Mouse (Mus musculus): ENCODE measurements around the gene Bzw2.
"Not testable (repeated sequence)": the region's sequence is repeated elsewhere in the genome, so short reads cannot be mapped to it uniquely, and the experiment has no call there.

Gene Bzw2

DNA sequence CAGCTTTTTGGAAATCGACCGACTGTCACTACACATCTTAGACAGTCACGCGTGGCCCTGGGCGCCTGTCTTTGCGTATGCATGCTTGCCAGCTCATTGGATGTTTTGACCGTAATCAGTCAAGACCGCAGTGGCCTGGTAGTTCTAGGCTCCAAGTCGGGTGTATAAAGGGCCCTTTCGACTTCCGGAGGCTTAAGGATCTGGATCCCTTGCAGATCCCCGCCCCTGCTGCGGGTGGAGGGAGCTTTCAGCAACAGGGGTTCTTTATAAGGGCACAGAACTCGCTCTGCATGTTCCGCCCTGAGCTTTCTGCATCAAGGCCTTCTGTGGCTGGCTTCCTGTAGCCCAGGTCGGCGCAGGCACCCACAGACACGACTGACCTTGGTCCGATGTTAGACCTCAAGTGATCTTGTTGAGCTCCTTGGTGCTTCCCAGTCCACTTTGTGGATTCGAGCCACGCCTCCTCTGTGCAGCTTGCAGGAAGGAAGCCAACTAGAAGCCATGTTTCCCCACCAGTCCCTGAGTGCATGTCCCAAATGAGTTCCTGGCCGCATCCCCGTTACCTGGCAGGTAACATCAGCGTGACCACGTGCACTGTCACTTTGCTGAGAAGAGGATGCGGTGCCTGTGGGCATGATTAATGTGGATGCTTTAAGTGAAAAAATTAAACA, at the start of gene Bzw2:
TSS of gene Bzw2 (minus strand) at position 443 of the 671 bp plus-strand sequence.
- DNase-seq: peak; percentile 77

DNA sequence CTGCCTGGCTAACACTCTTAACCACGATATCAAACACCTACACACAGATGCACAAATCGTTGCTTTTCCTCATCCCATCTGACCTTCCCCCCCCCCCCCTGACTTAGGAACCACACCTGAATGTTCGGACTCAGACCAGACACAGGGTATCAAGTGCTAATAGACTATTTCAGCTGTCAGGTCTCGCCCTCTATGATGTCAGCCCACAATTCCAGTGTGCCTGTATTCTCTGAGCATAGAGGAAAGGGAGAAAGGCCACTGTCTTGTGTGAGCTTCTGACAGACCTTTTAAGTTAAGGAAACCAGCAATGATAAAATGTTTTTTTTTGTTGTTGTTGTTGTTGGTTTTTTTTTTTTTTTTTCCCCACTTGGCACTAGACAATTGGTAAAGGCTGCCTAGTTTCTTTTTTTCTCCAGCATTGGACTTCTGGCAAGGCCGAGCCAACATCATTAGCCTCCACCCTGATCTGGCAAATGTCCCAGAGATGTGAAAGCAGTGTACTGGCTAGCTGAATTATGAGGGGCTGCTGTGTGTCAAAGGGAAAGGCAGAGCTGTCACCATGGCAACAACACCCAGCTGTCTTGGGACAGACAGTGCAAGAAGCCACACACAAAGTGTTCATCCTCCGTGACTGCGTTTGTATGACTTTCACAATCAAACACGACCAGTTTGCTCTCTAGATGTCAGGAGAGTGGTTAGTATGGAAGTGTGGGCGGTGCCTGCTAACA, 49.4 kb upstream of the Bzw2 start:
- DNase-seq: peak; percentile 36 to 61

DNA sequence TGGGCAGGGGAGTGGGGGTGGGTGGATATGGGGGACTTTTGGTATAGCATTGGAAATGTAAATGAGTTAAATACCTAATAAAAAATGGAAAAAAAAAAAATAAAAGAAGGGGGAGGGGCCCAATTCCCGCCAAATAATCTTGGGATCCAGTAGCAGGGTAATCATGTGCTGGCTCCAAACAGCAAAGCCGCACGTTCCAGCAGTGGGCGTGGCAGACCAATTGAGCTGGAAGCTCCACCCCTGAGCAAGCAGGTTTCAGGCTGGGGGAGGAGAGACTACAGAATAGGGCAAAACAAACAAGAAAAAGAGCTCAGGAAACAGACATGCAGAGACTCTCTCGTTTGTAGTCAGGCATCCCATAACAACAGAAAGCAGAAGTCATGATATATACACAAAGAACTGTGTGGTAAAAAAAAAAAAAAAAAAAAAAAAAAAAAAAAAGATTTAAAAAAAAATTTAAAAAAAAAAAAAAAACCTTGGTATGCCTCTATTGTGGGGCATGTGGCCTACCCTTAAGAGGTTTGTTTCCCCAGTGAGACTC, 47.8 kb upstream of the Bzw2 start:
- not testable (repeated sequence) for DNase-seq

DNA sequence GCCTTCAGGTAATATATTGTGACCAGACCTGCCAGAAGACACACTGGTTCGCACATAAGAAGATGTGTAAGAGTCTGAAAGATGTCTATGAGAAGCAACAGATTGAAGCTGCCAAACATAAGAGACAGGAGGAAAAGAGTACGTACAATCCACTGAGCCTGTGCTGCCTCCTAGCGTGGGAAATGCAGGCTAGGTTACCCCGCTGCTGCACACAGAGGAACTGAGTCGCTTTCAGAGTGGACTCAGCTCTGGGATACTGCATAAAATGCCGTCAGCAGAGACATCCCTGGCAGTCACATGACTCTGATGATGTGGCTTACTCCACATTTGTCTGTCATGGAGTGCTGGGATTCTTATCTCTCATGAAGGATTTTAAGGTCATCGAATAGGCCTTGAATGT, 37.1 kb upstream of the Bzw2 start:
- DNase-seq: no peak

DNA sequence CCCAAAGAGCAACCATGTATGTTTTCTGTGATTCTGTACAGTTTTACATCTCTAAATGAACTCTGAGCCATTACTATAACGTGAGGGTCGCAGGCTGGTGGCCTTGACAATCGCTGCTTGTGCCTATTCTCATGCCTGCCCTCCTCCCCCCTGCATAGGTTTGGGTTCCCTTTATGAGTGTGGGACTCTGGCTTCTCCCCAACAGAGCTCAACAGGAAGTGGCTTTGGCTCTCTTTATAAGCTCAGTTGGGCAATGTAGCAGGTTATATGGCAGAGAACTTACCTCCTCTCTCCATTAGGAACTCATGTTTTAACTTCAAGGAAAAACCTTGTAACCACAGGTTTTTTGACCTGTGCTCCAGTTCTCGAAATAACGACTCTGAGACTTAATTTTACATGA, 32.5 kb upstream of the Bzw2 start:
- no peak for DNase-seq

DNA sequence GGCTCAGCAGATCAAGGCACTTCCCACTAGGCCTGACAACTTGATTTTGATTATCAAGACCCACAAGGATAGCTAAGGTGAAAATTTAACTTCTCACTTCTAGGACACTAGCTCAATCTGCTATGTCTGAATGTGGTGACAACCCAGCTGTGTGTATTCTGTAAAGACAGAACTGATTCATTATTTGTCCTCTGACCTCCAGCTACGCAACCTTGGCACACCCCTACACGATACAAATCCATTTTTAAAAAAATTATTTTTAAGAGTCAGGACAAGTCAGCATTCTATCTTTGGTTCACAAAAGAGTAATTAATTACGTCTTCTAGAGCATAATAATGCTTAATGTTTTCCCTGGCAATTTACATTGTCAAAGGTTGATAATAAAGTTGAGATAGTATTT, 31.7 kb upstream of the Bzw2 start:
- no peak for DNase-seq

DNA sequence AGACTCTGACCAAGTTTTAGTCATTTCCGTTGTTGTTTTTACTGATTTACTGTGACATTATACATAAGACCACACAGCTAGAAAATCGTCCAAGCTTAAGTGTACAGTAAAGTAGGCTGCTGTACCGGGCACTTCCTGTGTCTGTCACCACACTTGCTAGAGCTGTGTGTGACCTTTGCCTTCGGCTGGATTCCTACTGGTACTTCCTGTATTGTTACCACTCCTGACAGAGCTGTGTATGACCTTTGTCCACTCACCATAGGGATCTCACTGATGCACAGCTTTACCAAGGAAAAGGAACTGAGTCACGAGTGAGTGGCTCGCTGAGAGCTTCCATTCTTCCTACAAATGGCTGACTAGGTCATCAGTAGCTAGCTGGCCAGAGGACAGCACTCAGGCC, 29.2 kb upstream of the Bzw2 start:
- no peak for DNase-seq

DNA sequence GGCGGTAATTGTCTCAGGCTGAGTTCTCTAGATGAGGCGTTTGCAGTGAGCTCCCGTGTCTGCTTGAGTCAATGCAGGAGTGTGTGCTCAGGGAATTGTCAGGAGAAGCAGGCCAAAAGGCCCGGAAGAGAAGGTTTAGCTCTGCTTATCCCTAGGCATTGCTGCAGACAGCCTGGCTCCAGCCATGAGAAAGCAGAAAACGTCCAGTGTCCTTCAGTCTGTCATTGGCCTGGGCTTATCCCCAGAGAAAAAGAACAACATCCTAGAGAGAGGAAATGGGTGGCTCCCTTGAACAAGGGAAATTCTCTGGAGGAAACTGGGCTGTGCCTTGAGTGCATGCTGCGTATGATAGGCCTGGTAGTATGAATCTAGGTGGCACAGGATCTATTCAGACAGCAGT, 24.7 kb upstream of the Bzw2 start:
- peak in 1 of 2 experiments; percentile 34 for DNase-seq

DNA sequence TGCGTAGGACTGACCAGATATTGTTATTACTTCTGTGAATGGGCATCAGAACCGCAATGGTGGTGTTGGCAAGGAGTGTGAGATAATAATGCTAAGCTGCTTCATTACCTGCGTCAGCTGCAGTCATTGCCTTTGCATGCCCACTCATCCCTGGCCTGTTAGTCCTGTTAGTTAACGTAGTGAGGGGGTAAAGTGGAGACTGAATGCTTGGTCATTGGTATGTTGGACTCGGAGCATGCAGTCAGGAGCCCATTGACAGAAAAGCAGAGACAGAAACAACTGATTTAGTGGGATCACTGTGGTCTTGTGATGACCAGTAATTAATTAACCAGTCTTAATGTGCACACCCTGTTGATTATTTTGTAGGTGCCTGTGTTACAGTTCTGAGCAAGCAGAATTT, 19.3 kb upstream of the Bzw2 start:
- no peak for DNase-seq

DNA sequence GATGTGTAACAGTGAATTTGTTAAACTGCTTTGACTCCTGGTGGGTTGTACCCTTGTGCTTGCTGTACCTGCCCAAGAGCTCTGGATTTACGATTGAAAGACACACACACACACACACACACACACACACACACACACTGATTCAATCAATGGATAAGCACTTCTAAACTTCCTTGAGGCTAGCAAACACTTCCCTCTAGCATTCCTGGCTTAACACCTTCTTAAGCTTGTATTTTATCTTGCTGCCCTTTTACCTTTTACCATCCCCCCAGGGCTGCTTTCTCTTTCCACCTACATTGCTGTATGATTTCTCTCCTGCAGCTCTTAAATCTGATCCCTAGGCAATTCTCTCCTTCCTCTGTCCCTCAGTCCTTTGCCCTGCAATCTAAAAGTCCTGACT, 7.4 kb upstream of the Bzw2 start:
- DNase-seq: no peak

DNA sequence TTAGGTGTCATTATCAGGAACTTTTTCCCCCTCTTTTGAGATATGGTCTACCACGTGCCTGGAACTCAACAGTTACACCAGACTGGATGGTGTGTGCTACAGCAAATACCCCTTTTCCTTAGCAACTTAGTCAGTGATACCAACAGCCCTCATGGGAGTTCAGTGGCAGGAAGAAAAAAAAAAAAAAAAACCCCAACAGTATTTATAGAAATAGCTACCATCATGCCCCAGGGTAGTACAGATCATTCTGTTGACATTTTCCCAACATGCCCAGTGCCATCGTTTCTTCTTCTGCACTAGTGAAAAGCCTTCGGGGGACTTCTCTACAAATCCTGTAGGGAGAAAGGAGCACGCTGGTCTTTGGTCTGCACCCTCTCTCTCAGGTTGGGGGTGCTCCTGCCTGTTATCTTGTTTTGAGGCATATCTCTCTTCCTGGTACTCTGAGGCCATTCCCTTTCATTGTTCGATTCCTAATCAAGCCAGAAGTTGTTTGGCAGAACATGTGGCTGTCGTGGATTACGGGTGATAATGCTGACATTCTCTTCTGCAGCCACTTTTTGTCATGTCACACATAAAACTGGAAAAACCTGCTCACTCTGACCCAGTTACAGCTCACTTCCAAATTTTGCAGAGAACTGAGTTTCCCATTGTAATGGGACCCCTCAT, 6.4 kb upstream of the Bzw2 start:
- no peak for DNase-seq

DNA sequence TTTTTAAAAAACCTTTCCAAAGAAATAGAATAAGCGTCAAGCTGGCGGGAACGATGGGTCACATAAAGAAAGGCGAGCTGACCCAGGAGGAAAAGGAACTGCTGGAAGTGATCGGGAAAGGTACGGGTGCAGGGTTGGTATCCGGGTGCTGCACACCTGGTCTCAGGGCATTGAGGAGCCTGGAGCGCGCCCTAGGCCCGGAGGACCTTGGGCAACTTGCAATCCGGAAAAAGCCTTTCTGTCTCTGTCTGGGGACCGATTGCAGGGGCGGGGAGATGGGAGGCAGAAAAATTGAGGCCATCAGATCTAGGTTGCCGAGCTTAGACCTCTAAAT, 609 bp downstream of the Bzw2 start:
- DNase-seq: no peak

DNA sequence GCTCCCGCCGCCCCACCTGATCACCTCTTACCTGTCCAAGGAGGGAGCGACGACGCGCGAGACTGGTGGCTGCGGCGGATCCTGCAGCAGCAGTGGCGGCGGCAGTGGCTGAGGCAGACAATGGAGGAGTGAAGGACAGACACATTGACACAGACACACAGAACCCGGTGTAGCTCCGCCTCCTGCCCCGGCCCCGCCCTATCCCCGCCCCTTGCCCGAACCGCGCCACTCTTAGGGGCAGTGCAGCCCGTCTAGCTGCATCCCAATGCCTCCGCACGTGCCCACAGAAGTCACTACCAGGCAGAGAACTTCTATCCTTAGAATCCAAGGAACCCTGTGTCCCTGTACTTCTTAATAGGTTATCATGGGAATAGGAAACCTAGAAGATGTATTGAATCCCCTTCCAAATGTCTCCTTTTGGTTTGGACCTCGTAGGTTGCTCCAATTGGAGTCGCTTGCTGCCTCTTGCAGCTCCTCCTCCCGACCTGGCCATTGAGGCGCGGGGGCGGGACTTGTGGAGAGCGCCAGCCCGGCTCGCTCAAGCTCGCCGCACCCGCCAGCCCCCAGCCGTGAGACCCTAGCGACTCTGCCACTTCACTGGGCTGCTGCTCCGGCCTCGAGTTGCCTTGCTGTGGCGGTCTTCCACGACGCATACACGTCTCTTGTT, 1.1 kb downstream of the Bzw2 start, which contains the start of gene Ankmy2:
TSS of gene Ankmy2 (plus strand) at position 478 of the 667 bp plus-strand sequence.
- DNase-seq: peak; percentile 88 to 90

DNA sequence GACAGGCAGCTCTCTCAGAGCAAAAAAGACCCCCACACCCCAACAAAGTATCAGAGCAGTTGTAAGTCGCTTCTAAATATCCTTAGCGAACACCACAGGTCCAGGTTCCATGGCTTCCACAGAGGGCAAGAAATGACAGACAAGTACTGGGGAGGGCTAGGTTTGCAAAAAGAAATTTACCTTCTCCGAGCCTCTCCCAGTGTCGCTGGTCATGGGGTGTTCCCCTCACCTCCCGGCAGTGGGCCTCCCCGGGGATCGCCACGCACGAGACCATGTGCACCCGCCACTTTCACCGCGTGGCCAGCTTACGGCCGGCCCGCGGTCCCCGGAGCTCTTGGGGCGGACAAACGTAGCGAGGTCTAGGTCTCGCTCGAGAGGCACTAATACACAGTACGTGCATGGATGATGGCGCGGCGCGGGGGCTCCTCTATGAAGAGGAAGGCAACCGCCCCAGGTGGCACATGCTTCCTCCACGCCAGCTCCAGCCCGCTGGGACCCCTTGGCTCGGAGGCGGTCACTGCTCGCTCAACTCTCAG, 1.7 kb downstream of the Bzw2 start:
- no peak for DNase-seq

DNA sequence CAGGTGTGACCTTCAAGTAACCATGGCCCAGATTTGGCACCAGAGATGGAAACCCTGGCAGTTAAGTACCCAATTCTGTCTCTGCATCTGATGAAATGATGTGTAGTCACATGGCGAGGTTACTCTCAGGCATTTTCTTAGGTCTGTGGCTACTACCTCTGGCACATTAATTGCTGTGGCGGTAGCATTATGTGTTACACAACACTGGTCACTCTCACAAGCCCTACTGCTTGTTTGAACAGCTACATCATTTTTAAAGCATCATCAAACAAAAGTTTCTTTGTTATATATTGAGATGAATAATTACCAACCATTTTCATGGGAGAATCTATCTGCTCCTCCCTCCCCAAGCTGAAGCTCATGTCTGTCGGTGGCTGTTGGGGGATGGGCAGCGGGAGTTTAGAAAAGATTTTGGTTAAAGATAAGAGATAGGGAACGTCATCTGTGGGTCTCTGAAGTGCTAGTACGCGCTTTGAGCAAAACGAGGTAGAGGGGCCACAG, 2.7 kb downstream of the Bzw2 start:
- DNase-seq: peak in 1 of 2 experiments; percentile 18

DNA sequence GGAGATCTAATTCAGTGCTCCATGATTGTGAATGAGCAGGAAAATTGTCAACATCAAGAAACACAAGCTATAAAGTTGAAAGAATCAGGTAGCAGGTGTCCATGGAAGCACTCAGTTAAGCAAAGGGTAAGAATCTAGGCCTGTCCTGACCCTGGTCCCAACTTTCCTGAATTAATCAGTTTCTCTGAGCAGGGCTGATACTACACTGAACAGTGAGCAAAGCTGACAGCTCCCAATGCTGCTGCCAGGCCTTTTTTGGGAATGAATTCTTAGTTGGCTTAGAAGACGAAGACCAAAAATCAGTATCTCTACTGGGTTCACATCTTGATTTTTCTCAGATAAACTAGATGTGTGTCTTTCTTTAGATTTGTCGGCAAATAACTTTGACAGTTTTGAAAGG, 7.1 kb downstream of the Bzw2 start:
- DNase-seq: no peak

DNA sequence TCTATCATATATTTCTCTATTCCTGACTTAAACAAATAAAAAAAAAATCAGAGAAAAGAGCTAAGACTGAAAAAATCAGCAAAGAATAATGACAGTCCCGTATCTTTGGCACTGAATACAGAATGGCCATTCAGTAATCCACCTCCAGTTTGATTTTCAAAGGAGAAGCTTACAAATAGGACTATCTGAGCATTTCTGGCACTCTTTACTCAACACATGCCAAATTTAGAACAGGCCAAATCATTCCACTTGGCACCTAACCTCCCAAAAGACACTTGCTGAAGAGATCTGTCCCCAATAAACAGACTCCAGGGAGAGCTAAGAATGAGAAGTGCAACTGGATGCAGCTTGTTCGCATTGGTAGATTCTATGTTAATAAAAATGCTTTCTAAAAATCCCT, 7.6 kb downstream of the Bzw2 start:
- no peak for DNase-seq

DNA sequence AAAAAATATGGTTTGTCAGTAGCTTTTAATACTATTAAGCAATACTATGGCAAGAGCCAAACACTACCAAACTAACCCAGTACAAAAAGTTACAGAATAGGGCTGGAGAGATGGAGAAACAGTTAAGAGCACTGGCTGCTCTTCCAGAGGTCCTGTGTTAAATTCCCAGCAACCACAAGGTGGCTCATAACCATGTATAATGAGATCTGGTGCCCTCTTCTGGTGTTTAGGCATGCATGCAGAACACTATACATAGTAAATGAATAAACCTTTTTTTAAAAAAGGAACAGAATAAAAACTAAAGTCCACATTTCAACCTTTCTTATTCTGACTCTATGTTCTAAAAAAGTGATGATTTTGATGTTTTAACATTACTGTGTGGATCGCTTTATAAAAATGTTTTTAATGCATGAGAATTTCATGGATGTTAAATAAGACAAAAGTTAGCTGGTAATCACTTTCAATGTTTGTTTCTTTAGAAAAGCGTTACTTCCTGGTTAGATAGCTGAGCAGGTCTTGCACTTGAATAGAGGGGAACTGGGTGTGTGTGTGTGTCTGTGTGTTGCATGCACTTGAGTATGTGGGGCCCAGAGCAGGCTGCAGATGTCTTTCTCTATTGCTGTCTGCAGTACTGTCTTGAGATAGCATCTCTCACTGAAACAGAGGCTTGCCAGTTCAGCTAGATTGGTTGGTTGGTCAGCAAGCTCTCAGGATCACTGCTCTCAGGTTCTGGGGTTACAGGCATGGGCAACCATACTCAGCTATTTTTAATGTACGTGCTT, 11.5 kb downstream of the Bzw2 start:
- DNase-seq: no peak

DNA sequence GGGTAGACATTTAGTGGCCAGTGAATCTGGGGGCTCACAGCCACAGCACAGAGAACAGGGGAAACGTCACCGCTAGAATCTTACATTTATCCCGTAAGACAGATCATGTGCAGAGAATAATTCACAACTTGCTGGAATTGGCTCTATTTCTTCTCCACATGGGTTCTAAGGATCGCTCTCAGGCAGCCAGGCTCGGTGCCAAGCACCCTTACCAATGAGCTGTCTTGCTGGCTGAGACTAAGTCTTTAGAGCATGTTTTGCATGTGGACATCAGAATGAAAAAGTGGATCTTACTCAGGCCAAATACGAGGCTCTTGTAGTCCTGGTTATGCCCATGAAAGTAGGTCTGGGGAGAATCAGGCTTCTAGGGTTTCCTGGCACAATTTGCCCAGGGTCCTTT, 17.5 kb downstream of the Bzw2 start:
- DNase-seq: no peak

DNA sequence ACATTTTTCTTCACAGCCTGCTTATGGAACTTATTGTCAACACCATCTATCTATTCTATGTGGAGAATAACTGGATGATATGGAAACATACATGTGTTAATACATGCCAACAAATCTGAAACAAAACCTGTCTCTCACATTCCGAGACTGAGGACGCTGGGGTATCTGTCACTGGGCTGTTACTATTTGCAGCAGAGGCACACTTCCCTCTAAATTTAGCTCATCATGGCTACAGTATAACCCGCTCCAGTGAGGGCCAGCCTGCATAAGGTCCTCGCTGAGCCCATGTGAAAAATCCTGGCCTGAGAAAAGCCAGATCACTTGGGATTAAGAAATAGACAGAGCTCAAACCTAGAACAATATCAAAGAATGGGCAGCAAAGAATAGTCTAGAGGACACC, 20.7 kb downstream of the Bzw2 start:
- no peak for DNase-seq

DNA sequence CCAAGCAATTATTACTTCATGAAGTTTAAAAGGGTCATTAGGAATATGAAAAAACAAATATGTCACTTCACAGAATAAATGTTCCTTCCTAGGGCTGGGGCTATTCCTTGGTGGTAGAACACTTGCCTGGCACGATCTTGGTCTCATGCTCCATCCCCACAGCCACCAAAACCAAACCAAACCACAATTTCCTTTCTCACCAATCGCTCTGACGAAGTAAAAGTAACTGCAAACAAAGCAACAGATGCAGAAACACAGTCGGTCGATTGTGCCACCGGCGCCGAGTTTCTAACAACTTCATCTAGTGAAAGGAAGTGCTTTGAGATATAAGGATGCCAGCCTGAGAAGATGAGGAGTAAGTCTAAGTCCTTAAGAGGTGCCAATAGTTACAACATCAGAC, 21.6 kb downstream of the Bzw2 start:
- DNase-seq: no peak

DNA sequence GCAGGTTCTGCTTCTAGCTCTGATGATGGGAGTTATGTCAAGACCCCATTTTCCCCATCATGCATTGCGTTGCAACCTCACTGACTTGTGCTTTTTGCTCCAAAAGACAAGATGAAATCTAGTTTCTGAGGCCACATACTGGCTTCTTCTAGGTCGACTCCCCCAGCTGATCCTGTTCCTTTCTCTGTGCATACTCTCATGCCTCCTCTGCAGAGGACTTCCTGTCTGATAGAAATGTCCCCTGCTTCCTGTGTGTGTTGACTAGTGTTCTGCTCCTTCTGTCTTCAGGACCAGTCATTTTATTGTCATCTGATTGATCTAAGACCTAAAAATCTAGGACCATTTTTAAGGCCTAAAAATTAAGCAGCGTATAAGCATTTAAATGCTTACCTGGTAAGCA, 22.5 kb downstream of the Bzw2 start:
- no peak for DNase-seq
